Comparison of ENCODE assay signal across 8 mouse cellular contexts in genomic region chrX:153359331-153360215, GRCm38 (mm10).
DNase-seq lines count a peak whose midpoint lies in the region; ATAC-seq and TF ChIP-seq lines count a peak whose summit lies in the region.

No protein-coding gene starts in this region.

- H3K4me1 ChIP-seq in hindbrain, postnatal 0 days (ENCODE audit: insufficient read depth, low read length) = no peaks in the 10 kb centered on the region

- TF ChIP-seq CTCF in hindbrain, postnatal 0 days (IDR thresholded peaks at IDR 0.05; ENCODE audit: low read depth) = no peak; the same call in 1 of the 2 replicates

- intact Hi-C loops in left cerebral cortex, postnatal 4 days (cut with DNase I) = loop anchor here (10.0 kb wide), 2 partner anchors 115 to 205 kb away; no protein-coding TSS in a partner anchor

- DNase-seq in WW6 (ENCODE audit: low read depth, low spot score) = peak; percentile 63
- DNase-seq in cerebellum, postnatal 14 days = peak; percentile 25 to 42
- DNase-seq in gastrocnemius, adult 18-20 months (ENCODE audit: low spot score) = peak; percentile 3
- DNase-seq in hindbrain, postnatal 0 days (ENCODE audit: low spot score) = peak; percentile 38
- DNase-seq in left cerebral cortex, postnatal 4 days = peak; percentile 17
- peak; percentile 18 for DNase-seq in right cerebral cortex, postnatal 14 days
- peak; percentile 9 to 13 for DNase-seq in urinary bladder, postnatal 36 days (ENCODE audit: low spot score in 2 of 2)

- peak overlapping the region; percentile 45 for H3K9ac ChIP-seq in hindbrain, postnatal 0 days (replicated peaks; ENCODE audit: low read length)

- peak overlapping the region; percentile 41 for H3K4me3 ChIP-seq in hindbrain, postnatal 0 days (ENCODE audit: low read length)

- peak; percentile 76 for ATAC-seq in hindbrain, postnatal 0 days
- peak; percentile 98 for ATAC-seq in megakaryocyte-erythroid progenitor cell, adult 5-6 weeks (replicated peaks; ENCODE audit: low FRiP score, low TSS enrichment, poor library complexity, severe bottlenecking)

- peak overlapping the region; percentile 49; the same call in 1 of the 2 replicates for H3K27ac ChIP-seq in hindbrain, postnatal 0 days

- no peaks in the 10 kb centered on the region for H3K27me3 ChIP-seq in hindbrain, postnatal 0 days (ENCODE audit: insufficient read depth, low read length)

- no peaks in the 10 kb centered on the region for H3K9me3 ChIP-seq in hindbrain, postnatal 0 days (ENCODE audit: low read length)

- WGBS in hindbrain, postnatal 0 days = 29% methylated on average over 43 of the region's 43 CpGs

- H3K4me2 ChIP-seq in hindbrain, postnatal 0 days (ENCODE audit: low read depth, low read length) = peak overlapping the region; percentile 63

- no peaks in the 10 kb centered on the region for H3K36me3 ChIP-seq in hindbrain, postnatal 0 days (ENCODE audit: insufficient read depth, low read length)

Comparison
In these comparisons a context has a peak if more than half of its experiments do, and no peak if none do; other contexts are left out.
1. Peak in every context shown above with its lines: DNase-seq, ATAC-seq, H3K4me3 ChIP-seq and H3K27ac ChIP-seq.
2. DNase-seq: peak in every context shown above with its lines; median percentile 63 in WW6; 38 in hindbrain, postnatal 0 days; 34 in cerebellum, postnatal 14 days; 18 in right cerebral cortex, postnatal 14 days; 17 in left cerebral cortex, postnatal 4 days; 11 in urinary bladder, postnatal 36 days; 3 in gastrocnemius, adult 18-20 months.